Mouse (Mus musculus): ENCODE measurements at regions not wholly inside any gene's neighbourhood (a gene's known extent, or its start where the extent isn't known, plus 50 kb on each side); places are given as distances from the start of the nearest gene placed in this dataset.

GRCm38 (mm10) chr13:119117906-119118305, 310.5 kb upstream of the Paip1 start:
- intact Hi-C loops (cut with DNase I): no loop called here
- DNase-seq: no peak

- intact Hi-C loops (cut with DNase I): no loop called here
- DNase-seq: no peak
Measured at GRCm38 (mm10) chr13:119118382-119118781, 310.0 kb upstream of the Paip1 start.

- no peak for DNase-seq
- intact Hi-C loops (cut with DNase I): no loop called here
Measured at GRCm38 (mm10) chr13:119140436-119140835, 288.0 kb upstream of the Paip1 start.

- no peak for DNase-seq
- intact Hi-C loops (cut with DNase I): no loop called here
Measured at GRCm38 (mm10) chr13:119143351-119143750, 285.1 kb upstream of the Paip1 start.

GRCm38 (mm10) chr13:119145713-119146112, 282.7 kb upstream of the Paip1 start:
- DNase-seq: no peak
- intact Hi-C loops (cut with DNase I): no loop called here

GRCm38 (mm10) chr13:119147701-119148100, 280.7 kb upstream of the Paip1 start:
- intact Hi-C loops (cut with DNase I): no loop called here
- DNase-seq: no peak

- no peak for DNase-seq
- intact Hi-C loops (cut with DNase I): no loop called here
Measured at GRCm38 (mm10) chr13:119149141-119149540, 279.3 kb upstream of the Paip1 start.

GRCm38 (mm10) chr13:119150847-119151548, 277.4 kb upstream of the Paip1 start:
- no peak for DNase-seq
- intact Hi-C loops (cut with DNase I): loop anchor here (1.0 kb wide), 1 partner anchor 92 kb away; no protein-coding TSS in a partner anchor

GRCm38 (mm10) chr13:119177753-119178152, 250.6 kb upstream of the Paip1 start:
- intact Hi-C loops (cut with DNase I): no loop called here
- peak in 1 of 2 experiments; percentile 4 for DNase-seq

- no peak for DNase-seq
- intact Hi-C loops (cut with DNase I): no loop called here
Measured at GRCm38 (mm10) chr13:119178212-119178611, 250.2 kb upstream of the Paip1 start.

- intact Hi-C loops (cut with DNase I): no loop called here
Measured at GRCm38 (mm10) chr13:119179157-119179920, 249.1 kb upstream of the Paip1 start.

GRCm38 (mm10) chr13:119184322-119184877, 244.0 kb upstream of the Paip1 start:
- DNase-seq: no peak
- intact Hi-C loops (cut with DNase I): no loop called here

More at GRCm38 (mm10) chr13:119179157-119179920, 249.1 kb upstream of the Paip1 start:
- DNase-seq: no peak

- DNase-seq: no peak
- intact Hi-C loops (cut with DNase I): no loop called here
Measured at GRCm38 (mm10) chr13:119185567-119186143, 242.7 kb upstream of the Paip1 start.

GRCm38 (mm10) chr13:119231556-119231955, 196.8 kb upstream of the Paip1 start:
- no peak for DNase-seq
- intact Hi-C loops (cut with DNase I): no loop called here

GRCm38 (mm10) chr13:119232100-119233029, 196.0 kb upstream of the Paip1 start:
- no peak for DNase-seq
- intact Hi-C loops (cut with DNase I): no loop called here

- intact Hi-C loops (cut with DNase I): no loop called here
- DNase-seq: no peak
Measured at GRCm38 (mm10) chr13:119233030-119233385, 195.4 kb upstream of the Paip1 start.

- intact Hi-C loops (cut with DNase I): no loop called here
- no peak for DNase-seq
Measured at GRCm38 (mm10) chr13:119233869-119234268, 194.5 kb upstream of the Paip1 start.

- DNase-seq: no peak
- intact Hi-C loops (cut with DNase I): no loop called here
Measured at GRCm38 (mm10) chr13:119242358-119242757, 186.0 kb upstream of the Paip1 start.

GRCm38 (mm10) chr13:119247101-119247500, 181.3 kb upstream of the Paip1 start:
- intact Hi-C loops (cut with DNase I): no loop called here

GRCm38 (mm10) chr13:119252006-119252405, 176.4 kb upstream of the Paip1 start:
- intact Hi-C loops (cut with DNase I): no loop called here
- DNase-seq: no peak

More at GRCm38 (mm10) chr13:119247101-119247500, 181.3 kb upstream of the Paip1 start:
- no peak for DNase-seq

All from heart, postnatal 14 days (tissue).